Mouse (Mus musculus): ENCODE data around the gene Rab26. TPM values are rescaled to one million over a fixed set of nuclear protein-coding genes. Genes with fewer than 3 reads are reported as not detected.

Gene Rab26
- total RNA-seq, 2 experiments from 2014 or later = 53.6 to 54.1 TPM

- no peak for TF ChIP-seq CTCF (IDR thresholded peaks at IDR 0.05)
- intact Hi-C loops (cut with DNase I) = no loop called here
- H3K27ac ChIP-seq = no peak overlapping the region
- H3K4me3 ChIP-seq = no peak overlapping the region
- no peak for DNase-seq (ENCODE audit: extremely low spot score in 1 of 2, low spot score in 2 of 2)
These were observed 26.5 kb upstream of the Rab26 start for GRCm38 (mm10) chr17:24560301-24561028.

GRCm38 (mm10) chr17:24559146-24559545 is 25.1 kb upstream of the Rab26 start:
- H3K27ac ChIP-seq = peak overlapping the region; percentile 74
- no peak for TF ChIP-seq CTCF (IDR thresholded peaks at IDR 0.05)
- no peak overlapping the region for H3K4me3 ChIP-seq
- intact Hi-C loops (cut with DNase I) = no loop called here
- DNase-seq (ENCODE audit: extremely low spot score in 1 of 2, low spot score in 2 of 2) = no peak

GRCm38 (mm10) chr17:24558600-24559099 is 24.6 kb upstream of the Rab26 start:
- intact Hi-C loops (cut with DNase I) = no loop called here
- DNase-seq (ENCODE audit: extremely low spot score in 1 of 2, low spot score in 2 of 2) = no peak
- TF ChIP-seq CTCF (IDR thresholded peaks at IDR 0.05) = no peak
- H3K4me3 ChIP-seq = no peak overlapping the region
- H3K27ac ChIP-seq = peak overlapping the region; percentile 74

- no peak for TF ChIP-seq CTCF (IDR thresholded peaks at IDR 0.05)
- no peak overlapping the region for H3K4me3 ChIP-seq
- H3K27ac ChIP-seq = no peak overlapping the region
- DNase-seq (ENCODE audit: extremely low spot score in 1 of 2, low spot score in 2 of 2) = no peak
- intact Hi-C loops (cut with DNase I) = no loop called here
These were observed 23.1 kb upstream of the Rab26 start for GRCm38 (mm10) chr17:24557091-24557490.

- H3K27ac ChIP-seq = peak overlapping the region; percentile 99
- intact Hi-C loops (cut with DNase I) = no loop called here
- no peak for DNase-seq (ENCODE audit: extremely low spot score in 1 of 2, low spot score in 2 of 2)
- no peak for TF ChIP-seq CTCF (IDR thresholded peaks at IDR 0.05)
- peak overlapping the region; percentile 77 for H3K4me3 ChIP-seq
These were observed 17.0 kb upstream of the Rab26 start for GRCm38 (mm10) chr17:24551050-24551444.

GRCm38 (mm10) chr17:24550416-24551049 is 16.5 kb upstream of the Rab26 start:
- peak overlapping the region; percentile 77 for H3K4me3 ChIP-seq
- DNase-seq (ENCODE audit: extremely low spot score in 1 of 2, low spot score in 2 of 2) = peak; percentile 79 to 81
- H3K27ac ChIP-seq = peak overlapping the region; percentile 99
- TF ChIP-seq CTCF (IDR thresholded peaks at IDR 0.05) = no peak; the same call in 1 of the 2 replicates
- intact Hi-C loops (cut with DNase I) = no loop called here

- peak; percentile 99 for DNase-seq (ENCODE audit: extremely low spot score in 1 of 2, low spot score in 2 of 2)
- H3K4me3 ChIP-seq = peak within 1 kb of the TSS; percentile 77
- H3K27ac ChIP-seq = peak within 1 kb of the TSS; percentile 99
- no peak for TF ChIP-seq CTCF (IDR thresholded peaks at IDR 0.05)
- intact Hi-C loops (cut with DNase I) = loop anchor here (2.0 kb wide), 1 partner anchor 15 kb away; the partner anchor contains the start of gene Rab26
These were observed 15.8 kb upstream of the Rab26 start, which contains the start of gene Pkd1 for GRCm38 (mm10) chr17:24549618-24550415. TSS of gene Pkd1 (plus strand) at chr17:24549834.

- DNase-seq (ENCODE audit: extremely low spot score in 1 of 2, low spot score in 2 of 2) = peak; percentile 58 to 64
- intact Hi-C loops (cut with DNase I) = loop anchor here (2.0 kb wide), 1 partner anchor 14 kb away; the partner anchor contains the start of gene Rab26
- peak overlapping the region; percentile 57 for H3K4me3 ChIP-seq
- no peak for TF ChIP-seq CTCF (IDR thresholded peaks at IDR 0.05)
- peak overlapping the region; percentile 93 for H3K27ac ChIP-seq
These were observed 15.1 kb upstream of the Rab26 start for GRCm38 (mm10) chr17:24548921-24549617.

- Histone ChIP-seq H3K27ac (peak overlapping the region; percentile 93), H3K4me3 (peak overlapping the region; percentile 57)
- no peak for DNase-seq (ENCODE audit: extremely low spot score in 1 of 2, low spot score in 2 of 2)
- TF ChIP-seq CTCF (IDR thresholded peaks at IDR 0.05) = no peak
- intact Hi-C loops (cut with DNase I) = loop anchor here (2.0 kb wide), 1 partner anchor 14 kb away; the partner anchor contains the start of gene Rab26
These were observed 14.4 kb upstream of the Rab26 start for GRCm38 (mm10) chr17:24548435-24548834.

- no peak for TF ChIP-seq CTCF (IDR thresholded peaks at IDR 0.05)
- Histone ChIP-seq H3K4me3 (no peak overlapping the region), H3K27ac (no peak overlapping the region)
- intact Hi-C loops (cut with DNase I) = no loop called here
- no peak for DNase-seq (ENCODE audit: extremely low spot score in 1 of 2, low spot score in 2 of 2)
These were observed 12.2 kb upstream of the Rab26 start for GRCm38 (mm10) chr17:24546234-24546633.

GRCm38 (mm10) chr17:24545247-24545646 is 11.2 kb upstream of the Rab26 start:
- intact Hi-C loops (cut with DNase I) = no loop called here
- TF ChIP-seq CTCF (IDR thresholded peaks at IDR 0.05) = peak; percentile 18
- Histone ChIP-seq H3K27ac (no peak overlapping the region), H3K4me3 (no peak overlapping the region)
- DNase-seq (ENCODE audit: extremely low spot score in 1 of 2, low spot score in 2 of 2) = no peak
